In the genomic region with DNA sequence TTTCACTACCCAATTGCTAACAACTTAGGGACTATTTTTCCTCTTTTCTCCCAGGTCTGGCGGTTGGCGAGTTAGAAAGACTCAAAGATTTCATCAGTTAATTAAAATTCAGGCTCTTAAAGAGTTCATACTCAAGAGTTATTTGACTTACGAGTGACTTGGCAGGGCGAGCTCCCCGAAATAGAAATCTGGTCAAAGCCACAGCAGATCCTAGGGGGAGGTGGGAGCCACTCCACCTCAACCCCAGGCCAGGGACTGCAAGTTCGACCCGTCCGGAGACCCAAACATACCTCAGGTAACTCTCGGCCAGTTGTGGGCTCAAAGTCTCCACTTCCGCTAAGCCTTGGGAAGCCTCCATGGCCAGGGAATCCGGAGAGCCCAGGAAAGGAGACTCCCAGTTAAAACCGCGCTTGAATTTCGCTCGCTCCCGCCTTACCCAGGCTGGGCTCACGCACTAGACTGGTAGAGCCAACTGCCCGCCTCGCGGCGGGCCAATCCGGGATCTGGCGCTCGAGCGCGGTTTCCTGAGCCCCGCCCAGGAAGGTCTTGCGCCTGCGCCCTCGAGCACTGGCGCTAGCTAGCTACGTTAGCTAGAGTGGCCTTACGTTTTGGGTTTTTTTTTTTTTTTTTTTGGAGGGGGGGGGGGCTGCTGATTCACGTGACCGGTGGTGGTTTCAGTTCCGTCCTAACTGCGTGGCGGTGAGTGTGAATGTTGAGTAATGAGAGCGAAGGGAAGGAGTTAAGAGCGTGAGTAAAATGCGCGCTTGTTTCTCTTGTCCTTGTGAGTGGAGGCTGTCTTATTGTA, we compare ENCODE assay signal across 7 mouse cellular contexts. TPM values are rescaled to one million over a fixed set of nuclear protein-coding genes. Genes with fewer than 3 reads are reported as not detected.
DNase-seq lines count a peak whose midpoint lies in the region; ATAC-seq lines count a peak whose summit lies in the region.

A gene (minus strand): TSS at position 474 of the 805 bp plus-strand sequence.

- H3K4me1 ChIP-seq in intestine, embryonic 15.5 days (replicated peaks) = no peaks in the 10 kb centered on the region
- H3K4me1 ChIP-seq in midbrain, embryonic 10.5 days = peaks cover 3% of the 10 kb centered on the region; the same call in 1 of the 2 replicates

- DNase-seq in adrenal gland, adult (ENCODE audit: inconsistent age in 2 of 2, low spot score in 1 of 2) = peak; percentile 93 to 94
- peak; percentile 92 for DNase-seq in embryo, embryonic 10.5 days (ENCODE audit: low spot score)
- DNase-seq in gastrocnemius, postnatal 25 days = peak; percentile 90
- DNase-seq in left cerebral cortex, postnatal 25 days (ENCODE audit: low spot score in 2 of 2) = peak; percentile 77 to 91
- peak; percentile 88 for DNase-seq in midbrain, embryonic 10.5 days (ENCODE audit: low spot score)
- DNase-seq in right cerebral cortex, postnatal 4 days = peak; percentile 88

- H3K4me2 ChIP-seq in intestine, embryonic 15.5 days (replicated peaks) = peak within 1 kb of the TSS; percentile 48

- 14% methylated on average over 42 of the region's 42 CpGs for WGBS in intestine, embryonic 15.5 days
- WGBS in midbrain, embryonic 10.5 days = 15% methylated on average over 42 of the region's 42 CpGs

- no peaks in the 10 kb centered on the region for H3K9me3 ChIP-seq in intestine, embryonic 15.5 days
- H3K9me3 ChIP-seq in midbrain, embryonic 10.5 days (replicated peaks) = peaks cover 3% of the 10 kb centered on the region; the same call in 1 of the 2 replicates

- intact Hi-C loops in left cerebral cortex, postnatal 25 days (cut with DNase I) = loop anchor here (2.0 kb wide), 1 partner anchor 38 kb away; a partner anchor contains a TSS

- peak within 1 kb of the TSS; percentile 72 for H3K27ac ChIP-seq in intestine, embryonic 15.5 days
- H3K27ac ChIP-seq in midbrain, embryonic 10.5 days (replicated peaks) = peak within 1 kb of the TSS; percentile 85

- no peaks in the 10 kb centered on the region; the same call in 1 of the 2 replicates for H3K27me3 ChIP-seq in intestine, embryonic 15.5 days (replicated peaks)
- peaks cover 8% of the 10 kb centered on the region; the same call in 1 of the 2 replicates for H3K27me3 ChIP-seq in midbrain, embryonic 10.5 days (ENCODE audit: low read depth, poor library complexity, severe bottlenecking)

- no peaks in the 10 kb centered on the region for H3K36me3 ChIP-seq in intestine, embryonic 15.5 days
- peaks cover 23% of the 10 kb centered on the region for H3K36me3 ChIP-seq in midbrain, embryonic 10.5 days

- peak; percentile 99 for ATAC-seq in intestine, embryonic 15.5 days

- H3K4me3 ChIP-seq in intestine, embryonic 15.5 days (replicated peaks) = peak within 1 kb of the TSS; percentile 51
- H3K4me3 ChIP-seq in midbrain, embryonic 10.5 days = peak within 1 kb of the TSS; percentile 62

- H3K9ac ChIP-seq in intestine, embryonic 15.5 days = peak within 1 kb of the TSS; percentile 55

RNA-seq across cellular contexts. Expression of the gene that starts here (rescaled TPM):
- total RNA-seq in gastrocnemius, postnatal 25 days (2021) = under 1 TPM; 0.18 to 0.29 TPM
- 9.5 and 11.2 TPM in 2 replicates for polyA plus RNA-seq in intestine, embryonic 15.5 days (2015; fragmentation: Nextera tagmentation; extraction: Ambion mirVana)
- total RNA-seq in left cerebral cortex, postnatal 25 days (2021) = under 1 TPM; 0.09 to 0.14 TPM
- polyA plus RNA-seq in midbrain, embryonic 10.5 days (2016; fragmentation: Nextera tagmentation; extraction: Ambion mirVana) = 21.2 and 22.9 TPM in 2 replicates

Comparison
In these comparisons a context has a peak if more than half of its experiments do, and no peak if none do; other contexts are left out.
1. Peak in every context shown above with its lines: DNase-seq, ATAC-seq, H3K4me3 ChIP-seq and H3K27ac ChIP-seq.
2. Peak in DNase-seq in gastrocnemius, postnatal 25 days; RNA of the gene not detected or under 1 TPM.
3. Peak in DNase-seq in left cerebral cortex, postnatal 25 days; RNA of the gene not detected or under 1 TPM.